In genomic region chr1:40230336-40230735, GRCm38 (mm10) we compare ENCODE assay signal across 12 mouse cellular contexts. TPM values are rescaled to one million over a fixed set of nuclear protein-coding genes. Genes with fewer than 3 reads are reported as not detected.
DNase-seq lines count a peak whose midpoint lies in the region; ATAC-seq and TF ChIP-seq lines count a peak whose summit lies in the region.
"Had no signal": no experiment of that assay in that cellular context is flagged by ENCODE, and none has a peak within 500 bp of the region (broad histone marks: within the 10 kb centered on the region; RNA-seq: fewer than 3 reads in every experiment).

No protein-coding gene starts in this region.

- intact Hi-C loops in heart, postnatal 36 days (cut with DNase I): no loop called here
- intact Hi-C loops in heart, postnatal 10 days (cut with DNase I): no loop called here

- H3K27me3 ChIP-seq in G1E (ENCODE audit: insufficient read depth, low read length): peaks cover 23% of the 10 kb centered on the region
- H3K27me3 ChIP-seq: midbrain, embryonic 15.5 days had no signal

- no peak for TF ChIP-seq CTCF in G1E (IDR thresholded peaks at IDR 0.05; ENCODE audit: low read depth, low read length)

- no peak overlapping the region for H3K4me3 ChIP-seq in G1E (ENCODE audit: low read depth, low read length)
- H3K4me3 ChIP-seq: embryonic facial prominence, embryonic 10.5 days; midbrain, embryonic 15.5 days had no signal

- H3K4me1 ChIP-seq in G1E (ENCODE audit: insufficient read depth, low read depth, low read length): peaks cover 11% of the 10 kb centered on the region
- H3K4me1 ChIP-seq: midbrain, embryonic 15.5 days had no signal

- DNase-seq in heart, adult 11 months: peak; percentile 97
- DNase-seq in heart, postnatal 36 days: no peak
- no peak for DNase-seq in G1E (ENCODE audit: low spot score)
- DNase-seq in heart, postnatal 10 days: peak; percentile 45 to 50
- peak; percentile 38 for DNase-seq in lung, postnatal 36 days
- no peak for DNase-seq in kidney, adult 9 months
- DNase-seq in thymus, postnatal 14 days: no peak
- no peak for DNase-seq in left cerebral cortex, adult 8-10 months (ENCODE audit: low spot score in 2 of 2)
- DNase-seq: B cell, adult 2 months; left cerebral cortex, postnatal 4 days had no signal

- H3K36me3 ChIP-seq in G1E (replicated peaks): no peaks in the 10 kb centered on the region
- H3K36me3 ChIP-seq: embryonic facial prominence, embryonic 10.5 days; midbrain, embryonic 15.5 days had no signal

- no peaks in the 10 kb centered on the region for H3K9me3 ChIP-seq in G1E (replicated peaks)
- H3K9me3 ChIP-seq: embryonic facial prominence, embryonic 10.5 days; midbrain, embryonic 15.5 days had no signal

- ATAC-seq in G1E (ENCODE audit: extremely low read depth, insufficient number of reproducible peaks, low FRiP score, poor library complexity, severe bottlenecking): peak; percentile 28; the same call in 1 of the 2 replicates
- ATAC-seq: midbrain, embryonic 15.5 days had no signal

RNA-seq across cellular contexts. Expression of gene Il1r1, which starts 5.5 kb away (rescaled TPM):
- 1 to 10 TPM; 5.3 to 6.4 TPM for total RNA-seq in heart, postnatal 36 days (2021)
- not detected in 2 replicates for total RNA-seq in G1E (2014; fragmentation: Nextera tagmentation)
- total RNA-seq in G1E (2017): 0.12 and 0.22 TPM in 2 replicates
- polyA plus RNA-seq in G1E (2012): not detected in 2 replicates
- total RNA-seq in heart, postnatal 10 days (2021): 1 to 10 TPM; 7.5 to 7.9 TPM
- total RNA-seq in left cerebral cortex, adult 8-10 months (2022): 1 to 10 TPM; 1.9 to 3.6 (median 2.6) TPM

Comparison
In these comparisons a context has a peak if more than half of its experiments do, and no peak if none do; other contexts are left out.
1. DNase-seq: peak in heart, adult 11 months (single experiment), heart, postnatal 10 days (2 of 2) and lung, postnatal 36 days (single experiment); none in heart, postnatal 36 days (0 of 2), G1E (single experiment), kidney, adult 9 months (single experiment), thymus, postnatal 14 days (single experiment) and left cerebral cortex, adult 8-10 months (0 of 2).